ENCODE assay signal across 9 mouse cellular contexts in genomic region chr11:30243591-30243990, GRCm38 (mm10). TPM values are rescaled to one million over a fixed set of nuclear protein-coding genes. Genes with fewer than 3 reads are reported as not detected.
DNase-seq lines count a peak whose midpoint lies in the region; ATAC-seq and TF ChIP-seq lines count a peak whose summit lies in the region.
"Had no signal": no experiment of that assay in that cellular context is flagged by ENCODE, and none has a peak within 500 bp of the region (broad histone marks: within the 10 kb centered on the region; RNA-seq: fewer than 3 reads in every experiment).

No protein-coding gene starts in this region.

- peaks cover 12% of the 10 kb centered on the region; the same call in 1 of the 2 replicates for H3K4me1 ChIP-seq in liver, adult 2 months (ENCODE audit: control insufficient read depth, insufficient read depth, low read length)
- H3K4me1 ChIP-seq in liver, embryonic 11.5 days (replicated peaks; ENCODE audit: control insufficient read depth, insufficient read depth, low read length), result peaks cover 7% of the 10 kb centered on the region
- H3K4me1 ChIP-seq in midbrain, embryonic 15.5 days, result peaks cover 15% of the 10 kb centered on the region
- H3K4me1 ChIP-seq: neural tube, embryonic 12.5 days had no signal

- H3K79me2 ChIP-seq in liver, adult 2 months (ENCODE audit: control insufficient read depth, insufficient read depth, low read length), result no peaks in the 10 kb centered on the region; the same call in none of the 2 replicates

- no peak for TF ChIP-seq POLR2A in liver, adult 2 months (IDR thresholded peaks at IDR 0.05; ENCODE audit: extremely low read depth, insufficient read depth, low read length)

- no peak for ATAC-seq in liver, embryonic 11.5 days (replicated peaks; ENCODE audit: low FRiP score)
- peak; percentile 85 for ATAC-seq in cerebellum, adult (ENCODE audit: insufficient number of reproducible peaks, low FRiP score, low TSS enrichment)
- ATAC-seq in midbrain, embryonic 15.5 days (replicated peaks), result peak; percentile 73
- no peak for ATAC-seq in megakaryocyte progenitor cell, adult 5-6 weeks (replicated peaks; ENCODE audit: poor library complexity)

- no peak overlapping the region for H3K4me3 ChIP-seq in liver, adult 2 months (ENCODE audit: insufficient read depth, low read depth, low read length)
- no peak overlapping the region for H3K4me3 ChIP-seq in liver, embryonic 11.5 days (ENCODE audit: low read depth, low read length)
- H3K4me3 ChIP-seq in midbrain, embryonic 15.5 days, result no peak overlapping the region
- H3K4me3 ChIP-seq: neural tube, embryonic 12.5 days had no signal

- no peaks in the 10 kb centered on the region for H3K36me3 ChIP-seq in liver, adult 2 months (ENCODE audit: control insufficient read depth, insufficient read depth, low read length)
- H3K36me3 ChIP-seq in liver, embryonic 11.5 days (ENCODE audit: control insufficient read depth, insufficient read depth, low read length), result no peaks in the 10 kb centered on the region
- H3K36me3 ChIP-seq in midbrain, embryonic 15.5 days (replicated peaks), result no peaks in the 10 kb centered on the region
- H3K36me3 ChIP-seq: neural tube, embryonic 12.5 days had no signal

- intact Hi-C loops in gastrocnemius, postnatal 14 days (cut with DNase I; ENCODE audit: low total_unique reads), result no loop called here

- no peak overlapping the region for H3K4me2 ChIP-seq in liver, embryonic 11.5 days
- no peak overlapping the region for H3K4me2 ChIP-seq in midbrain, embryonic 15.5 days
- H3K4me2 ChIP-seq: neural tube, embryonic 12.5 days had no signal

- H3K27ac ChIP-seq in liver, adult 2 months (replicated peaks; ENCODE audit: insufficient read depth, low read depth, low read length), result no peak overlapping the region
- H3K27ac ChIP-seq in liver, embryonic 11.5 days (ENCODE audit: low read depth, low read length), result no peak overlapping the region
- no peak overlapping the region for H3K27ac ChIP-seq in midbrain, embryonic 15.5 days
- H3K27ac ChIP-seq: neural tube, embryonic 12.5 days had no signal

- H3K27me3 ChIP-seq in liver, adult 2 months (ENCODE audit: control insufficient read depth, insufficient read depth, low read length), result no peaks in the 10 kb centered on the region
- H3K27me3 ChIP-seq in liver, embryonic 11.5 days (replicated peaks; ENCODE audit: control insufficient read depth, insufficient read depth, low read length), result no peaks in the 10 kb centered on the region
- H3K27me3 ChIP-seq in midbrain, embryonic 15.5 days (replicated peaks), result no peaks in the 10 kb centered on the region
- H3K27me3 ChIP-seq: neural tube, embryonic 12.5 days had no signal

- no peak overlapping the region for H3K9ac ChIP-seq in liver, adult 2 months (ENCODE audit: low read depth, low read length)
- no peak overlapping the region for H3K9ac ChIP-seq in liver, embryonic 11.5 days (ENCODE audit: low read depth, low read length)
- no peak overlapping the region for H3K9ac ChIP-seq in midbrain, embryonic 15.5 days
- H3K9ac ChIP-seq: neural tube, embryonic 12.5 days had no signal

- no peak for TF ChIP-seq CTCF in liver, adult 2 months (IDR thresholded peaks at IDR 0.05; ENCODE audit: low read depth, low read length)

- 54% methylated on average over 3 of the region's 3 CpGs for WGBS in liver, adult 2 months
- 72% methylated on average over 3 of the region's 3 CpGs for WGBS in liver, embryonic 11.5 days
- 56% methylated on average over 3 of the region's 3 CpGs for WGBS in midbrain, embryonic 15.5 days

- H3K9me3 ChIP-seq in liver, embryonic 11.5 days (ENCODE audit: control insufficient read depth, low read length), result no peaks in the 10 kb centered on the region
- no peaks in the 10 kb centered on the region for H3K9me3 ChIP-seq in midbrain, embryonic 15.5 days
- H3K9me3 ChIP-seq: neural tube, embryonic 12.5 days had no signal

- peak; percentile 31 for DNase-seq in liver, adult 2 months (ENCODE audit: extremely low read depth, low read depth, low spot score)
- DNase-seq in liver, embryonic 11.5 days (ENCODE audit: low spot score), result no peak
- DNase-seq in gastrocnemius, postnatal 14 days, result peak; percentile 43
- peak; percentile 54 for DNase-seq in kidney, postnatal 14 days
- DNase-seq in T-cell, adult 2 months (ENCODE audit: low spot score), result no peak

RNA-seq across cellular contexts. Expression of gene Sptbn1, which starts 24.4 kb away (rescaled TPM):
- 50.9 and 56.5 TPM in 2 replicates for total RNA-seq in liver, adult 2 months (2014; rRNA removed)
- polyA plus RNA-seq in liver, adult 2 months (2012; rRNA removed), result 11.0 and 13.0 TPM in 2 replicates
- 43.7 and 45.8 TPM in 2 replicates for polyA plus RNA-seq in liver, embryonic 11.5 days (2014; fragmentation: Nextera tagmentation; extraction: Ambion mirVana)
- 100 to 1,000 TPM; 130 to 152 TPM for total RNA-seq in gastrocnemius, postnatal 14 days (2021)
- polyA plus RNA-seq in midbrain, embryonic 15.5 days (2015; fragmentation: Nextera tagmentation; extraction: Ambion mirVana), result 175 and 176 TPM in 2 replicates
- 108 TPM in 2 replicates for total RNA-seq in megakaryocyte progenitor cell, adult 5-6 weeks (2015)
- total RNA-seq in megakaryocyte progenitor cell, adult 5-6 weeks (2017), result 127 and 141 TPM in 2 replicates

Comparison
In these comparisons a context has a peak if more than half of its experiments do, and no peak if none do; other contexts are left out.
1. DNase-seq: peak in liver, adult 2 months (single experiment), gastrocnemius, postnatal 14 days (single experiment) and kidney, postnatal 14 days (single experiment); none in liver, embryonic 11.5 days (single experiment) and T-cell, adult 2 months (single experiment).
2. ATAC-seq: peak in cerebellum, adult (single experiment) and midbrain, embryonic 15.5 days (single experiment); none in liver, embryonic 11.5 days (single experiment) and megakaryocyte progenitor cell, adult 5-6 weeks (single experiment).